Mouse (Mus musculus) megakaryocyte, embryonic 14.5 days (primary cell): ENCODE measurements around the gene 1600002K03Rik.

Source experiments
- FLI1 ChIP-seq: IDR thresholded peaks from 2 replicates; pipeline ENCODE4 v1.6.1; 2012; ENCODE audit warnings: low read length, inconsistent platforms, mixed read lengths
- GATA1 ChIP-seq: IDR thresholded peaks from 3 replicates; pipeline ENCODE4 v1.6.1; 2012; ENCODE audit warnings: mixed read lengths, low read length, inconsistent platforms, borderline replicate concordance

GRCm38 (mm10) chr10:80156752-80157053 lies 16.0 kb upstream of the 1600002K03Rik start:
- TF ChIP-seq GATA1 (no peak), FLI1 (no peak)
